Mouse (Mus musculus) MEL-GATA-1-ER (cell line): ENCODE measurements around the gene Nphs1.
"Not testable (repeated sequence)": the region's sequence is repeated elsewhere in the genome, so short reads cannot be mapped to it uniquely, and the experiment has no call there.

Source experiments
- DNase-seq: peaks from one replicate; pipeline ENCODE4 v3.0.0-alpha.2; 2012; ENCODE audit warnings: low read depth; ENCODE audit errors: extremely low read depth

Gene Nphs1

GRCm38 (mm10) chr7:30440697-30441096 is 17.4 kb upstream of the Nphs1 start:
- no peak for DNase-seq

DNA sequence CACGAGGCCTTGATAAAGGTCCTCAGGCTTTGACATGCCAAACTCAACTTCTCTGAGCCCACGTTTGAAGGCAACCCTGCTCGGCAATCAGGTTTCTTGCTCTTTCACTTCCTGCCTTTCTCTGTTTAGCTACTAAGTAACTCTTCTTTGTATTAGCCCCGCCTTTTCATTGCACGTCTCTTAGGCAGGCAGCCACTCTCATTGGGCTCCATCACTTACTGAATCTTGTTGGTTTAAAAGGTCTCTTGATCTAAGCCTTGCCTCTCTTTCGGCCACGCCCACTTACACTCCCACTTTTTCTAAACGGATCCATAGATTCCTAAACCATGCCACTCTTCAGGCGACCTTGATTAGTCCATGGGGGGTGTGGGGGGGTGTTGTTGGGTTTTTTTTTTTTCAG is 14.4 kb upstream of the Nphs1 start:
- no peak for DNase-seq

DNA sequence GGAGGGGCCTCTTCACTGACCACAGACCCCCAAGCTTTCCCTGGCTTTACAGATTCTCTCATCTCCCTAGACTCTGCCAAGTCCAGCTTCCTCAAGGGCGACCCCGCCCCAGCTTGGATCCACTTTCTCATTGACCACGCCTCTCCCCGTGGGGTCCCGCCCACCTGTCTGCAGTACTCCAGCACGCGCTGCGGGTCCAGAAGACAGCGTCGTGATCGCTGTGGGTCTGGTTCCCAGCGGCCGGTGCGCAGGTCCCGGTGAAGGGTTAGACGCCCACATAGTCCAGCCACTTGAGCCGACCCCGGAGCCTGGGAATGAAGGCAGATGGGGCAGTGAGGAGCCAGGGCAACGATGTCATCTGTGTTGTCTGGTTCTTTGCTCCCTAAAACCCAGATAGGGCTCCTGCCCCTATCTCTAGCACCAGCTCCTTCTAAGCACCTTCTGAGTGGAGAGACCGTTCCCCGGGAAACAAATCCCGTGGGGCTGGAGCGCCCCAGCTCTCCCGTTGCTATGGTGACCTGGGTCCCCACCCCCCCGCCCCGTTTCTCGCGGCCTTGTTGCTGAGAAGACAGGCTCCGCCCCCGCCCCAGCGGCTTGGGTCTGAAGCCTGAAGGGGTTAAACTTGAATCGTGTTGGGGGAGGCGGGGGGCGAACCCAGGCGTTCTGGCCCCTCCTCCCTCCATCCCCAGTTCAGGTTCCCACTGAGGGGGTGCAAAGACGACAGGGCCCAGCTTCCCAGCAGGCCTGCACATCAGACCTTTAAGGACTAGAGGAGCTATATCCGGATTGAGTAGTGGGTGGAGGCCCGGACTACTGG is 13.8 kb upstream of the Nphs1 start:
- DNase-seq = no peak

DNA sequence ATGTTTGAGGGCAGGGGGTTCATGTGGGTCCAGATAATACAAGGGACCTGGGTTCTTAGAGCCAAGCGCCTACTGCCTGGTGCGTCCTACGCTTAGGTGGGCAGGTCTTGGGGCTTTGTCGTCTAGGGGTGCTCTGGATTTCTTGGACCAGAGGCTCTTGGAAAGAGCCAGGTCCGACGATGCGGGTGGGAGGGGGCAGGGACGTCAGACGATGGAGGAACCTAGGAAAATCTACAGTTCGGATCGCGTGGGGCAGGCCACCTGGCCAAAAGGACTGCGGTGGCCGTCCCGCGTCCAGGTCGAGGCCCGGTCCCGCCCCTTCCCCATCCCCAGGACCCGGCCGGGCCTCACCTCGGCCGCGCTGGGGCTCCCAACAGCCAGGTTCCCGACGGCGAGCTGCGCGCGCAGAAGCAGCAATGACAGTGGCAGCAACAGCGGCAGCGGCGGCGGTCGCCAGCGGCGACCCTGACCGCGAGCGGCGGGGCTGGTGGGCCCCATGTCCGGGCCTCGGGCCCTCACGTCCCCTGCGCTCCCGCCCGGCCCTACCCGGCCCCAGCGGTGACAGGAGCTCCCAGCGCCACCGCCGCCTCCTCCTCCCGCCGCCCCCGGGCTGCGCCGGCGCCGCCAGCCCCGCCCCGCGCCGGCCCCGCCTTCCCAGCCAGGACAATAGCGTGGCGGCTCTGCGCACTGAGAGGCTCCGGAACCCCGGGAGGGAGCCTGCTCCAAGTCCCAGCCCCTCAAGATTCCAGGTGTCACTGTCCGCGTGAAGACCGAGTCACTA is 13.0 kb upstream of the Nphs1 start, which contains the start of gene Aplp1:
Gene Aplp1, minus strand, starts transcription at position 565 of the 781 bp plus-strand sequence.
- no peak for DNase-seq

DNA sequence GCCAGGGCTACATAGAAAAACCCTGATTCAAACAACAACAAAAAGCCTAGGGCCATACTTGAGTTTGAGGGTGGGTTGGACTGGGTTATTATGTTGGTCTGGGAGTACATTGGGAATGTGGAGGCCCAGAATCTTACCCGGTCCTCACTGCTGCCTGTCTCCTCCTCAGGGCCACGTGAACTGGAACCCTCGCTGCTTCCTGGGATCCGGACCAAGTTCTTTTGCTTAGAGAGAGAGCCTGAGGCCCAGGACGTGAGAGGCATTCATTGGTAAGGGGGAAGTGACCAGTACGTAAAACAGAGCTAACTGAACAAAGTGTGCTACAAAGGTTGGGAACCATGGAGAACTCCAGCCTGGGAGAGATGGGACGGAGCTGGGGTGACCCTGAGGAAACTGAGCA is 7.9 kb upstream of the Nphs1 start:
- no peak for DNase-seq

GRCm38 (mm10) chr7:30453327-30453726 is 4.8 kb upstream of the Nphs1 start:
- no peak for DNase-seq

- no peak for DNase-seq
These were observed 4.3 kb upstream of the Nphs1 start for GRCm38 (mm10) chr7:30453766-30454165.

GRCm38 (mm10) chr7:30454259-30454658 is 3.9 kb upstream of the Nphs1 start:
- no peak for DNase-seq

DNA sequence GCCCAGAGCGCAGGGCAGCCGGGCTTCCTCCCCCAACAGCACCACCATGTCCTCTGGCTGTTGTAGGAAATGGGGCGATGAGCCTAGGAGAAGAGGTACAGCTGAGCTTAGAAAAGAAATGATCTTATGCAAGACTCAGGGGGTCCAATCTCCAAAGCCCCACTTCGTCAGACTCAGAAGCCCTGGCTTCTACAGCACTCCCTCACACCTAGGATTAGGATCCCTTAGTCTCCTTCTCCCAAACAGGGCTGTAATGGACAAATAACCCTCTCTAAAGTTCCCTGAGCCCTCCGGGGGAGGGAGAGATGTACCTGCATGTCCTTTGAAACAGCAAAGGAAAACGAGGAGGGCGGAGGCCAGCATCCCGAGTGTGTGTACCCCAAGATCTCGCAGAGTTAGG is 1.6 kb upstream of the Nphs1 start:
- no peak for DNase-seq

- no peak for DNase-seq
These were observed 1.0 kb upstream of the Nphs1 start for GRCm38 (mm10) chr7:30456911-30457628.

DNA sequence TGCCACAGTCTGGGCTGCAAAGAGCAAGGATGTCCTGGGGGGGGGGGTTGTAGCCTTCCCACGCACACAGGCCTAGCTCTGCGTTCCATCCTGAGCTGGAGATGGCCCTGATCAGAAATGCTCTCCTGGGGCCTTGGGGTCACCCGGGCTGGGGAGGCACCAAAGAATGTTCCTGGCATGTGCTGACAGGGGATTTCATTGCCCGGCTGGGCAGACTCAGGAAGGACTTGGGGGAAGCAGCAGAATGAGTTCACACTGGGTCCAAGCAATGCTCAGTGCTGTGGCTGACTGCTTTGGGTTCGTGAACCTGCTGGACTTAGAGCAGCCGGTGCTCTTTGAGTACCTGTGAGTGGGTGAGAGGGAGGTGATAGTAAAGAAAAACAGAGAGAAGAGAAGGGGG is 1.4 kb downstream of the Nphs1 start:
- no peak for DNase-seq

- DNase-seq = no peak
These were observed 5.5 kb downstream of the Nphs1 start for GRCm38 (mm10) chr7:30463568-30463967.

- DNase-seq = no peak
These were observed 5.9 kb downstream of the Nphs1 start for GRCm38 (mm10) chr7:30463996-30464395.

GRCm38 (mm10) chr7:30464816-30465300 is 6.7 kb downstream of the Nphs1 start:
- no peak for DNase-seq

- DNase-seq = peak; percentile 26
These were observed 14.3 kb downstream of the Nphs1 start for GRCm38 (mm10) chr7:30472411-30472810.

GRCm38 (mm10) chr7:30474999-30475398 is 16.9 kb downstream of the Nphs1 start:
- DNase-seq = no peak

DNA sequence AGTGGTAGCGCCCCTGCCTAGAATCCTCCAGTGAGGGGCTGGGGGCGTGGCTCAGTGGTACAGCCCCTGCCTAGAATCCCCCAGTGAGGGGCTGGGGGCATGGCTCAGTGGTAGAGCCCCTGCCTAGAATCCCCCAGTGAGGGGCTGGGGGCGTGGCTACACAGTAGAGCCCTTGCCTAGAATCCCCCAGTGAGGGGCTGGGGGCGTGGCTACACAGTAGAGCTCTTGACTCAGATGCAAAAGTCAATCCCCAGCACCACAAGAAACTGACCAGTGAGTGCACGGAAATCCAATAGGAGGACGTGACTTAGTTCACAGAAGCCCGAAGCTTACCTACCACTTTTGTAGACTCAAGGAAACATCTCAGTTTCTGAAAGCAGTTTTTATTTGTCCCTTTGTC is 18.0 kb downstream of the Nphs1 start:
- DNase-seq = not testable (repeated sequence)

DNA sequence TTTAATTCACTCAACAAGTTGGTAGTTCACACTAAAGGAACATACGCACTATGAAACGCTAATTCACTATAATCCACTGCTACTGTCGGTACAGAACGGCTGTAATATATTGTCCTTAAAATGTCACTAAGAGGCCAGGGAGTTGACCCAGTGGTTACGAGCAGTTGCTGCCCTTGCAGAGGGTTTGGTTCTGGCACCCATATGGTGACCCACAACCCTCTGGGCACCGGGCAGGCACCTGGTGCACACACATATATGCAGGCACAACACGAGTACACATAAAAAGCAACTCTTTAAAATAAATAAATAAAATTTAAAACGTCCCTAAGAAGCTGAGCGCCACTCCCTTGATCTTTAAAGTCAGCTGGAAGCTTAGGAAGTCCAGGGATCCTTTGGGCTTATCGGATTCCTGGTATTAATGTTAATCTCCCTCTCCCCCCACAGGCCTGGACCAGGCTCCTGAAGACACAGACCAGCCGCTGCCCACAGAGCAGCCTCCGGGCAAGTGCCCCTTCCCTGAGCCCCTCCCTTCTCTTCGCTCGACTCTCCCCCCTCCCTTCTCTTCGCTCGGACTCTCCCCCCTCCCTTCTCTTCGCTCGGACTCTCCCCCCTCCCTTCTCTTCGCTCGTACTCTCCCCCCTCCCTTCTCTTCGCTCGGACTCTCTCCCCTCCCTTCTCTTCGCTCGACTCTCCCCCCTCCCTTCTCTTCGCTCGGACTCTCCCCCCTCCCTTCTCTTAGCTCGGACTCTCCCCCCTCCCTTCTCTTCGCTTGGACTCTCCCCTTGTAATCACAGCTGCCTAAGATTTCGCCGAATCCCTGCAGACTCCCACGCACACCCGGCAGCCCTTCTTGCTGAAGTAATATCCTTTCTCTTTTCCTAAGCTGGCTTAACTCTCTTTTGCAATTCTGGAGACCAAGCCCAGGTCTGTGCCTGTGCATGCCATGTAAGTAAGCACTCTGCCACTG is 19.6 kb downstream of the Nphs1 start:
- DNase-seq = no peak

DNA sequence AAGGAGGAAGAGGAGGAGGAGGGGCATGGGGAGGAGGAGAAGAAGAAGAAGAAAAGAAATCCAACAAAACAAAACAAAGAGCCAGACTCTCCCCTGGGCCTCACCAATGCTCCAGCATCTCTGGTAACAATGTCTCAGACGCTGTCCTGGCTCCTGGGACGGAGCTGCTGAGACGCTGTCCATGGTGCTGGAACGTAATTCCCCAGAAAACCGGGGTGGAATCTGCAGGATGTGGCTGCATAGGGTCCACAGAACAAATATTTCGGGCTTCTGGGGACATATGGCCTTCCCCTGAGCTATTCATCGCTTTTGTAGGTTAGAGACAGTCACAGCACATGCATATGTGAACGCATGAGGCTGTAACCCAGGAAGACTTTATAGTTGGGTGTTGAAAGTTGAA is 26.1 kb downstream of the Nphs1 start:
- no peak for DNase-seq

GRCm38 (mm10) chr7:30490251-30490956 is 32.3 kb downstream of the Nphs1 start:
- peak; percentile 26 for DNase-seq
